Mouse (Mus musculus): ENCODE measurements around the gene Cox4i1.
A peak's percentile ranks its signal among the peaks of the same experiment; 100 is the strongest.

Gene Cox4i1

DNA sequence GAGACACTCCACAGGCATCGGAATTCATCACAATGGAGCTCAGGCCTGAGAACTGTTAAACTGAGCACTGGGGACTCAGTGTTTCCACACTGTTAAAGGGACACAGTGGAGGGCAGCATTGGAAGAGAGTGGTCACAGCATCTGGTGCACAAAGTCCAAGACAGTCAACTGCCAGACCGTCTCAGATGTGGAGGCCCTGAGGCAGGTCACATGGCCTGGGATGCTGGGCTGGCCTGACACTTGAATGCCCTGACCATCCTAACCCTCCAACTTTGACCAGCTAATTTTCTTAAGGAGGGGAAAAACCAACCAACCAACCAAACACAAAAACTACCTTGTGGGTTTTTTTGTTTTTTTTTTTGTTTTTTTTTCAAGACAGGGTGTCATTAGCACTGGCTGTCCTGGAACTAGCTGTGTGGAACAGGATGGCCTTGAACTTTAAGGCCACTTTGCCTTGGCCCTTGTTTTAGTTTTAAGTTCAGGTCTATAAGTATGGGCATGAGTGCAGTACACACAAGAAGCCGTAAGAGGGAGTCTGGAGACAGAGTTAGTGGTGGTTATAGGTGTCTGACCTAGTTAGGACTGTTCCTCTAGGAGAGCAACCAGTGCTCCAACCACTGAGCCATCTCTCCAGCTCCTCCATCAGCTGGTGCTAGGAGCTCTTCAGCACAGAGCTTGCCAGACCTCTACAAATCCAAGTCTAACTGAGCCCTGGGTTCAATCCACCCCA lies 2.1 kb upstream of the Cox4i1 start:
- DNase-seq, result no peak

DNA sequence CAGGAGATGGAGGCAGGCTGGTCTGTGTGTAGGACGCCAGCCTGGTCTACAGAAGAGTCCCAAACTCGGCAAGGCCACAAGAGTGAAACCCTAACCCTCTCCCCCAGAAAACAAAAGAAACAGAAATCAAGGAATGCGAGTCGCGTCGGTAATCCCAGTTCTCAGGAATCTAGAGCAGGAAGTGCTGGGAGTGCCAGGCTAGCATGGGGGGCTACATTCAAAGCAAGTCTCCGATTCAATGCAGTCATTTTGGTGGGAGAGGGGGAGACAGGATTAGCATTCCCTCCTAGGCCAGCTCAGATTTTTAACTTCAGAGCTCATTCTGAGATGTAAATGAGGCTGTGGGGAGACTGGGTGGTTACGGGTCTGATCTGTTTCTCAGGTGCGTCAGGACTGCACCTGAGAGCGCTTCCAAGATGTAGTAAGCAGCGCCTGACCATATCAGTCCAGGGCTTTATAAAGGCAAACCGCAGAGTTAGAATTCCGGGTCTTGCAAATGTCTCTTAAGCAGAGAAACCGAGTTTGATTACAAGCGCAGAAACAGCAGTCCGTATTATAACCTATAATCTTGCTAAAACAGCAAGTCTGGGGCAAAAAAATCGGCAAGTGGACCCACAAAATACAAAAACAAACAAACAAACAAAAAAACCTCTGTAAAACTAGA lies 1.1 kb upstream of the Cox4i1 start:
- DNase-seq, result no peak

DNA sequence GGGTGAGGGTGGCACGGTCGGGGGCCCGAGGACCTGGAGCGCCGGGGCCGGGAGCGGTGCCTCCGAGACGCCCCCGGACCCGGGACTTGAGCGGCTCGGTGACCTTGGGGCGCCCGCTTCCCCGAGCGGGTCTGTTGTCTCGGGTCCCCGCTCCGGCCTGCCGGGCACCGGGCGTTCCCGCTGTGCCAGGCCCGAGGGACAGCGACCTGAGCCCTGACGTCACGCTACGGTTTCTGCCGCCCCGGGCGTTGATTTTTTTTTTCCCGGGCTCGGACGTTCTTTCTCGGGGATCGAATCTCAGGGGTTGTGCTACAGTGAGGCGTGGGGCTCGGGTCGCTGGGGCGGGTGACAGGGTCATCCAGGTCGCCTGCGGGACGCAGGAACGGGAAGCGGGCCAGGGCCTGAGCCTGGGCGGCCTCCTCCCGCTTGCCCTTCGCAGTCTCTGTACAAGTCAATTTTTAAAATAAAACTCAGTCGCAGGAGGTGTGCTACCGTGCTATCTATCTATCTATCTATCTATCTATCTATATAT lies 418 bp downstream of the Cox4i1 start, which contains the start of gene Emc8:
Gene Emc8 (minus strand): TSS at position 200 of the 532 bp plus-strand sequence.
- peak in 1 of 2 experiments; percentile 43 for DNase-seq

DNA sequence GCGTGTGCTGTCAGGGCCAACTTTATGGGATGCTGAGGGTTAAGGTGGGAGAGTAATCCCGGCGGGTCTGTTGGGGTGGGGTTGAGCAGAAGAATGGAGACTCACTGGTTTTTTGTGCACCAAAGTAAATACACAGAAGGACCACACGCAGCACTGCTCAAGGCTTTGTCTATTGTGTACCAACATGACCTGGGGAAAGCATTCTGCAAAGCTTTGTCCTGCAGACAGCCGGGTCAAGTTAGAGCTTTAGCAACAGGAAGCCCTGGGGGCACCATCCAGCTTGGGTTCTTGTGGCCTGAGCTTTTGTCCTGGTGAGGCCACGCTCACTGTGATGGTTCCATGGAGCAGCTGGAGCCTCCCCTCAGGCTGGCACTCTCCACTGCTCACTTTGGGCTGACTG lies 3.8 kb downstream of the Cox4i1 start:
- no peak for DNase-seq

DNA sequence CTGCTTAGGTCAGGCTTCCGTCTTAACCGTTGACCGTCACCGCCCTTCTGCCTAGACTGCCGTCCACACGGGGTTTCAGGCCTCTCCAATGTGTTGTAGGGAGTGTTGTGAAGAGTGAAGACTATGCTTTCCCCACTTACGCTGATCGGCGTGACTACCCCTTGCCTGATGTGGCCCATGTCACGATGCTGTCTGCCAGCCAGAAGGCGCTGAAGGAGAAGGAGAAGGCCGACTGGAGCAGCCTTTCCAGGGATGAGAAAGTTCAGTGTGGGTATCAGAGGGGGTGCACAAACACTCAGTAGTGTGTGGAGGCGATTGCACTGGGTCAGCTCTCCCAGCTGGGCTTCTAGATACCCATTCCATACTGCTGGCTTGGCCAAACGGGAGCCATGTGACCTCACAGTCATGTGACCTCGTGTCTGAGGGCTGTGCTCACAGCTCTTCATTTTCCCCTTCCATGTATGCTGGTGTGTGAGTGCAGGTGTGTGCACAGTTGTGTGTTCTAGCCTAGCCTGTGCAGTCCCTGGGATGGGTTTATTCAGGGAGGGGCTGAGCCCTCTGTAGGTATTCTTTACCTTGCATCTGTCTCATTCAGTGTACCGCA lies 4.7 kb downstream of the Cox4i1 start:
- no peak for DNase-seq

DNA sequence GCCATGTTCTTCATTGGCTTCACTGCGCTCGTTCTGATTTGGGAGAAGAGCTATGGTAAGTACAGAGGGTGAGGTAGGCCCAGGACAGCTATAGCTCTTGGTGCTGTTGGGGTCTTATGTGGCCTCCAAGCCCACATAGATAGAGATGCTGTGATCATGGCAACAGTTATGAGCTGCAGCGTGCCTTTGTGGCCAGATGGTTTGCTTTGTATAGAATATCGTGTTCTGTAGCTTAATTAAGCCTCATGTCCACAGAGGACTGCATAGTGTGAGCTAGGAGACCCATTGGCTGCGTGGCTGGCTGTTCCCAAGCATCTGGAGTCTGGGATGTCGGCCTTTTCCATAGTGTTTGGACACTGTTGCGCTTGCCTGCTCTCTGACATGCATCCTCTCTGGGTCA lies 5.3 kb downstream of the Cox4i1 start:
- no peak for DNase-seq

DNA sequence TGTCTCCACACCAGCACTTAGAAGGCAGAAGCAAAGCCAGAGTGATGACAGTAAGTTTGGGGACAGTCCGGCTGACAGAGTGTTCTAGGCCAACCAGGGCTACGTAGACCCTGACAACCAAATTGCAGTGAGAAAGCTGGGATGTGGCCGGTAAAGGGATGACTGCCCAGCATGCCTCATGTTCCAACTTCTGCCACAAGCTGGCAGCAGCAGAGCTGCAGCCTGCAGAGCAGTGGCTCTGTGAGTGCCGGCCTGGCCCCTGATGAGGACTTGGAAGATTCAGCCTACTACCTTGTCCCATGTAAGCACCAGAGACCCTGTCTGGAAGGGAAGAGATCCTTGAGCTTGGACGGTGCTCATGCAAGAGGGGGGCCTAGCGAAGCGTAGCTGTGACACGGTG lies 7.7 kb downstream of the Cox4i1 start:
- no peak for DNase-seq

DNA sequence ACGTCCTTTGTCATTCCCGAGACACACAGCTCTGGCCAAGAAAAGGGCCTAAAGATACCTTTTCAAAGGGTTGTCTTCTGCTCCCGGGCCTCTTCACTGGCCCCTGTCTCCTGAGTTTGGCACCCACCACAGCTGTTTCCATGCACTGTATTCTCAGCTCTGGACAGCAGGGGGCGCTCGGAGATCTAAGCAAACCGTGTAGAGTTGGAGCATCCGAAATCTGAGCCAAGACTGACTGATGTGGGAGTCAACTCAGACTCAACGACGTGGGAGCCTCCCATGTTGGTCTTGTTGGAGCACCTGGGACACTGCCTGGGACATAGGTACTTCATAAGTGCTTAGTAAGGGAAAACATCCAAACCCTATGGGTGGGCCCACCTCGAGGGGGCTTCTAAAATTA lies 10.4 kb downstream of the Cox4i1 start:
- DNase-seq, result peak; percentile 93

DNA sequence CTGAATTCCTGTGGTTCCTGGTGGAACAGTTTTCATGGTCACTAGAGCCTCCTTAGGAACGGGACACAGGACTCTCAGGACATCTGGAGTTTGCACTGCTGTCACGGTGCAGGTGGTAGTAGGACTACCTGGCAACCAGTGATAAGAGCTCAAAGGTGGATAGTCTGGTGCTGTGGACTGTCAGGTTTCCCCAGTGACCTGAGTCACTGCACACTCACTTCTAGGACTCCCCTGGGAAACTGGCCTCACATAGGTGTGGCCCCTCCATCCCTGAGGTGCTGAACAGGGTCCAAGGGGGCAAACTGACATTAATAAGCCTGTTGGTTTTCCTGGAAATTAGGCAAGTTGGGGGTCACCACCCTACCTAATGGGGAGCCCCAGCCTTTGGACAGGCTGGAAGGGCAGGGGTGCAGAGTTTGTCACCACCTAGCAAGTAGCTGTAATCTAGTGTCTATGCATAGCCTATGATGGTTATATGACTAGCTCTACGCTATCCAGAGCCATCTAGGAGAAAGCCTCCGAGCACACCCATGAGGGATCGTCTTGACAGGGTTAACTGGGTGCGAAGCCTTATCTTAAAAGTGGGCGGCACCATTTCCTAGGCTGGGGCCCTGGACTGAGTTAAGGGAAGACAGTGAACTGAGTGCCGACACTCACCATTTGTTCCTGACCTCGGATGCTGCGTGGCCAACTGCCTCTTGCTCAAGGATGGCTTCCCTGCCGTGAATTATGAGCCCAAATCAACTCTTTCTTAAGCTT lies 11.8 kb downstream of the Cox4i1 start:
- no peak for DNase-seq

DNA sequence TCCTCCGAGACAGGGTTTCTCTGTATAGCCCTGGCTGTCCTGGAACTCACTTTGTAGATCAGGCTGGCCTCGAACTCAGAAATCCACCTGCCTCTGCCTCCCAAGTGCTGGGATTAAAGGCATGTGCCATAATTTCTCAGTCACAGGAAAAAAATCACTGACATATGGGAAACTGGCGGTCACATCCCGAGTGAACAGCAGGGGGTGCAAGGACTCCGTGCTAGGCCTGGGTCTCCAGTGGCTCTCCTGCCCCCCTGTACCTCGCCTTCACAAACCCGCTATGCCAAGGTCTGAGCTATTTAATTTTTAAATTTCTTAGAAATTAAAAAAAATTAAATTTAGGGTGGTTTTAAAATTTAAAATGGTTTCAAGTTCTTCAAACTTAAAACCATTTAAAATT lies 12.4 kb downstream of the Cox4i1 start:
- peak; percentile 79 to 83 for DNase-seq

DNA sequence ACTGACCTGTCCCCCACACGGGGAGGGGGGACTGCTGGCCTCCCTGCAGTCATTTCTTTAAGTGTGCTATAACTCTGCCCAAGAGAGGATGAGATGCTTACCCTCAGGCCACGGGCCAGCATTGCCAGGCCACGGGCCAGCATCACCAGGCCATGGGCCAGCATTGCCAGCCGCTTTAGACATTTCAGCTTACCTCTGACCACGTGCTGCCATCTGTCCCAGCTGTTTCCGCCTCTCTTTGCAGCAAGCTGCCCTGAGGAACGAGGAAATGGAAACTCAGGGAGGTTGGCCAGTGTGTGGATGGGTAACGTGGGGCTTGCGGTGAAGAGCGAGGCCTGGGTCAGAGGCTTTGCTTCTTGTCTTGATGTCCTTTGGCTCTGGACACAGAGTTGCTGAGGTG lies 13.1 kb downstream of the Cox4i1 start:
- DNase-seq, result no peak

DNA sequence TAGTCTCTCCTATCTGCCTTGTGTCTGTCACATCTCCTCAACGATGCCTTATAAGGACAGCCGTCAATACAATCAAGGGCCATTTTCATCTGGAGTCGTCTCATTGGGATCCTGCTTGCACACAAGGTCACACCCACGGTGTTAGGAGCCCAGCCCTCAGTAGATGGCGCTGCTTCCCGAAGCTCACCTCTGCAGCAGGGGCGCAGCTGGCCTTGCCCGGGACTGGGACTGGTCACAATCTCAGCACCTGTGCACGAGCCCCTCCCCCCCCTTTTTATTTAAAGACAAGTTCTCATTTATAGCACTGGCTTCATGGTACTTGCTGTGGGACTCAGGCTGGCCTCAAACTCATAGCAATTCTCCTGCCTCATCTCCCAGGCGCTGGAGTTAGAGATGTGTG lies 15.6 kb downstream of the Cox4i1 start:
- DNase-seq, result peak; percentile 88 to 90

DNA sequence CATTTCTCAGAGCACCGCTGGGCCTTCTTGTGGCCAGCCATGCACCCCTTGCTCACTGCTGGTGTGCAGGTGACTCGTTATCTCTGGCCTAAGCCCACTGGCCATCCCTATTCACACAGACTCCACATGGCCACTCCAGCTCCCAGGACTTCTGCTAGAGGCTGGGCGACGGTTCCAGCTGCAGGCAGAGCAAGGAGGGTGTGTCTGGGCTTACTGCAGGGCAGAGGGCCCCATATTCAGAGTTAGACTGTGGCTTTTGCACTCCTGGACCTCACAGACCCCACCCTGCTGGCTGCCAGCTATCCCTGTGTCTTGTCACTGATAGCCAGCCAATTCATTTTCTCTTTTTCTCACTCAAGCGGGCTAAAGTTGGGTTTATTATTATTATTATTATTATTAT lies 16.1 kb downstream of the Cox4i1 start:
- no peak for DNase-seq

DNA sequence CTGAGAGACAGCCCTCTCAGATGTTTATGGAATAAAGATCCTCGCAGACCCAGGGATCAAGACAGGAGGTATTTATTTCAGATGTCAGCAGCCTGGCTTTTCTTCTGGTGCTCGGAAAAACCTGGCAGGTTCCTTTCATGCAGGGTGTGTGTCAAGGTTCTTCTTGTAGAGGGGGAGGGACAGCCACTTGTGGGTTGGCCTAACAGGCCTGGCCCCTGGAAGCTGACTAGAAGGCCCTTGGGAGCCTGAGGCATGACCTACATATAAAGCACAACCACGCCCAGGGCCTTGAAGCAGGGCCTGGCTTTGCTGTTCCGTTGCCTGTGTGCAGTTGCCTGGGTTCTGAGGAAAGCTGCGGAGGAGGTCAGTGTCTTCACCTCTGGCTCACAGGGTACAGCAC lies 17.1 kb downstream of the Cox4i1 start:
- no peak for DNase-seq

DNA sequence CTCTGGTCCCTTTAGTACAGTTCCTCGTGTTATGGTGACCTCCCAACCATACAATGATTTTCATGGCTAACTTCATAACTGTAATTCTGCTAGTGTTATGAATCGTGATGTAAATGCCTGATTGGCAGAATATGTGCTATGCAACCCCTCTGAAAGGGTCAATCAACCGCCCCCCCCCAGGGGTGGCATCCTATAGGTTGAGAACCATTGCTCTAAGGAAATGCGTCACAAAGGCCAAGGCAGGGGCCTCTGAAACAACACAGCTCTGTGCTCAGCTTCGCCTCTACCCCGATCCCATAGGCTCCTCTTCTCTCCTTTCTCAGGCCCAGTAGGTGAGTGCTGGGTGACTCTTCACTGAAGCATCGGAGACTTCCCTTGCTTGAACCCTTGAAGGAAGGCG lies 17.6 kb downstream of the Cox4i1 start:
- DNase-seq, result peak in 1 of 2 experiments; percentile 4

DNA sequence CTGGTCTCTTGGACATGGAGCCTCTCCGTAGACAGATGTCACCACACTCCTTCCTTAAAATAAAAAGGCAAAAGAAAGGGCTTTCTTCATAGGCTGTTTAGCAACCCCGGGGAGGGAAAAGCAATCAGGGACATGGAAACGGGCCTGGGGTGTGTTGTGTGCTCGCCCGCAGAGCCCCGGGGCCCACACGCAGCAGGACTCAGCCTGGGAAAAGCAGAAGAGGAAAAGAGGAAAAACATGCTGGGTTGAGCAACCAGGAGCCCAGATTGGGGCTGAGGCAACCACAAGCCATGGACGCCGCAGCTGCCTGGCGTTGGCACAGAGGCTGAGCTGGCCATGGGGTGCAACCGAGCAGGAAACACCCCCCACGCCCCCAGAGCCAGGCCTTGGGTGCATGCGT lies 18.0 kb downstream of the Cox4i1 start:
- peak in 1 of 2 experiments; percentile 9 for DNase-seq

DNA sequence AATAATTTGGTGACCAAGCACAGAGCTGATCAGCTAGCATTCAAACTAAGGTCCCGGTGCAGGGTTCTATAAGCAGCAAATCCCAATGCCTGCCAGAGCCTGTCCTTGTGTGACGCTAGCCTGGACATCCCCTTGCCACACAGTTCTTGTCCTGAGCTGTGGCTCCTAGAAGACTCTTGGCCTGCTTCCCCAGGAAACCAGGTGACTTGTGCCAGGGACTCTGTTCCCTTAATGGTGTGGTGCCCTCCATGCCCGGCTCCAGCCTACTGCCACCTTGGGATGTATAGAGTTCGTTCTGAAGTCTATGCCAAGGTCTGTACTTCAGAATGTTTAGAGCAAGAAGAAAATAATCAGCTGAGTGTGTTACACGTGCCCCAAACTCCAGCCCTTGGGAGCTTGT lies 18.6 kb downstream of the Cox4i1 start:
- no peak for DNase-seq

DNA sequence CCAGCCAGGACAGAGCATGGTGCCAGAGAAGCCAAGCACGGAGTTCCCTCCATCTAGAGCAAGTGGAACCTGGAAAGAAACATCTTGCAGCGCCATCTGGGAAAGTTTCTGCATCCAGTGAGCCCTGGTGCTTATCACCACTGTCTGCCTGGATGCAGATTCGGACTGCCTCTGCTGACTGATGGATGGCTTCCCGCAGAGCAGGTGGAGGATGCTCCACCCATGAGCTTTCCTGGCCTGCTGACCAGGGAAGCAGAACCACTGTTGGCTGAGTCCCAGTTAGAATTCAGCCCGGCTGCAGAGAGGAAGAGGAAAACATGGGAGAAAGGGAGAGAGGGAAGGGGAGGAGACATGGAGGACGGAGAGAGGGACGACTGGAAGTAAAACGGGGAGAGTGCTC lies 19.8 kb downstream of the Cox4i1 start:
- DNase-seq, result peak; percentile 53 to 72

DNA sequence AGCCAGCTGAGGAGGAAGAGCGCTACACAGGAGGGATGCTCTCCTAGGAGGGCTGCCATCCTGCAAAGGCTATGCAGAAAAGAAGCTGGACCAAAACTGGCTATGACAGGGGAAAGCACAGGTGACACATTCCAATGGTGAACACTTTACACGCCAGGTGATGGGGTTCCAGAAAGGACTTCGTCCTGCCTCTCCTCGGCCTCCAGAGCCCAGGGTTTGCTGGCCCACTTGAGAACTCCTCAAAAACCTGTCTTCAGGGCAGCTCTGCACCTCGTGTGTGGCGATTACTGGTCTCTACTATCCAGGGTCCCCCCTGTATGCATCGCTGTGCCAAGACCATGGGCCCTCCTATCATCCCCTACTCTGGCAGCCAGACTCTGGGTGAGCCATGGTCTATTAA lies 20.5 kb downstream of the Cox4i1 start:
- peak in 1 of 2 experiments; percentile 1 for DNase-seq

DNA sequence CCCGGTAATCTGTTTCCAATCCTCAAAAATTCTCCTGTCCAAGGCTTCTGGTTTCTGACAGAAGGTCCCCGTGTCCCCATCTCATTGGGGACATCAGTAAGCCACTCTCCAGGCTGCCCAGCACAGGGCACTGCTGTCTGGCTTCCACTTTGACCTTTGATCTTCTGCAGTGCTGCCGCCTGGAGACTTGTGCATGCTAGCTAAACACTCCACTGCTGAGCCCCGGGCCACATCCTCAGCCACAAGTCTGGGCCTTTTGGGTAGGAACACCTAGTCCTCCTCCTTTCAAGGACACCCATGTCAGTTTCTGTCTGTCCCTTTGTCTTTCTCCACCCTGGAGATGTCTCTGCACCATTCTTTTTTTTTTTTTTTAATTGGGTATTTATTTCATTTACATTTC lies 24.9 kb downstream of the Cox4i1 start:
- no peak for DNase-seq

DNA sequence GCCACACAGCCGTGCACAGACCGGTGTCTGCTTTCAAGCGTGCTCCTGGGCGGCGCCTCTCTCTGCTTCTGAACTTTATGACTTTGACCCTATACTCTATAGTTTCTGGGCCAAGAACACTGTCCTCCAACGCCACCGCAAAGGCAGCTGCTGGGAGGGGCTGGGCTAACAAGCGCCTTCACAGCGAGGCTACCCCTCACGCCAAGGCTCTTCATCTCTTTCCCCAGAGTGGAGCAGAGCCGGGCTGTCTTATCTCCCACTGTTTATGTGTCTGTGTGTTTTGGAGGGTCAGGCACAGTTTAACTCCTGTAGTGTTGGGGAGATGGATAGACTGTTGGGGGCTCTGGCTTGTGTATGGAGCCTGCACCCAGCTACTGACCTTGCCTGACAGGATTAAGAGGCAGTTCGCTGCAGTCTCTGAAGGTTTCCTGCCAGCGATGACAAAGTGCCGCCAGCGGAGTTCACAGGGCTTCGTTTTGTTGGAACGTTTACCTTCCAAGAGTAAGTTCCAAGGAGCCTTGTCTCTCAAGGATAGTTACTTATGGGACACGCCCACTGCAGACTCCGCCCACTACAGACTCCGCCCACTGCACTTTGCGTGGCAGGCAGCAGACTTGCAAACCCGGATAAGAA lies 26.0 kb downstream of the Cox4i1 start:
- DNase-seq, result peak; percentile 82 to 86

DNA sequence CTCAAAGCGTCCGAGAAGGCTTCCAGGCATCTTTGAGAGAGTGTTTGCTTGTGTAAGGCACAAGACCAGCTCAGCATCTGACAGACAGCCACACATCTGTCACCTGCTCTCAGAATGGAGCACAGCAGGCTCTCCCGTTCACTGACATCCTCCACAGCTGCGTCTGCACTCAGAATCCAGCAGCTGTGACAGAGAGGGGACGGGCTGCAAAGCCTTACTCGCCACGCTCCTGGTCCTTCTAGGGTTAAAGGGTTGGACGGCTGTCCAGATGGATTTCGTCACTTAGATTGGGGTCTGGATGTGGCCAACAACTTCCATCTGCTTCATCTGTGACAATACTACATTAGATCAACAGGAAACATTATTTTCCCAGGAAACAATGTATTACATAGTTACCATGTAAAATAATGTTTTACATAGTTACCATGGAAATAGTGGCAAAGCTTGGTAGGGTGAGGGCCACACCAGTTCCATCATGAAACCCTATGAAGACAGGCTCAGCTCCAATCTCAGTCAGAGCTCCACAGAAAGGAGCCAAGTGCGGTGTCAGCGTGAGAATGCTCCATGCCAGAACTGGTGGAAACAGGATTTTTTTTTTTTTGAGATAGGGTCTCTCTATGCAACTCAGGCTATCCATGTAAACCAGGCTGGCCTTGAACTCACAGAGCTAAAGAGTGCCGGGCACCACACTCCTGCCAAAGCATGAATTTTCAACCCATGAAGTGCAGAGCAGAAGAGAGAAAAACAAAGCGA lies 28.6 kb downstream of the Cox4i1 start:
- DNase-seq, result peak; percentile 70 to 79

Data from kidney, postnatal 4 days (tissue).